Mouse (Mus musculus) ES-E14 (cell line): ENCODE measurements at regions not wholly inside any gene's neighbourhood (a gene's known extent, or its start where the extent isn't known, plus 50 kb on each side); places are given as distances from the start of the nearest gene placed in this dataset.

ENCODE experiments used
- DNase-seq: peaks from one replicate; pipeline ENCODE4 v3.0.0-alpha.2; 2013; ENCODE audit warnings: low read depth, low spot score
- H3K27ac ChIP-seq: 2 replicates; pipeline ENCODE4 v1.5.1; 2012; ENCODE audit warnings: low read depth, mild to moderate bottlenecking, low read length, moderate library complexity, mixed read lengths; ENCODE audit not compliant: poor library complexity, insufficient read depth, severe bottlenecking
- H3K36me3 ChIP-seq: 2 replicates; pipeline ENCODE4 v1.6.1; 2012; ENCODE audit warnings: mild to moderate bottlenecking, low read length, moderate library complexity, mixed read lengths; ENCODE audit not compliant: control insufficient read depth, poor library complexity, insufficient read depth, severe bottlenecking
- H3K4me1 ChIP-seq, 2 experiments: fragments of 150-350 bp in 1 of 2; sonication (generic) in 1 of 2; 2 replicates each; pipeline ENCODE4 v1.6.1; 2012; ENCODE audit warnings: low read length in 2 of 2, mild to moderate bottlenecking in 1 of 2, mixed read lengths in 1 of 2; ENCODE audit not compliant: control insufficient read depth in 2 of 2, insufficient read depth in 2 of 2, poor library complexity in 1 of 2
- H3K4me3 ChIP-seq, 2 experiments: fragments of 150-350 bp in 1 of 2; sonication (generic) in 1 of 2; 2 replicates each; pipeline ENCODE4 v1.5.1; 2012; ENCODE audit warnings: low read length in 2 of 2, low read depth in 1 of 2, mild to moderate bottlenecking in 1 of 2, mixed read lengths in 1 of 2; ENCODE audit not compliant: insufficient read depth in 1 of 2, poor library complexity in 1 of 2, severe bottlenecking in 1 of 2
- H3K9ac ChIP-seq: 2 replicates; pipeline ENCODE4 v1.6.1; 2012; ENCODE audit warnings: low read depth, mild to moderate bottlenecking, low read length, mixed read lengths; ENCODE audit not compliant: poor library complexity, insufficient read depth, severe bottlenecking
- H3K9me3 ChIP-seq: fragments of 150-350 bp; sonication (generic); 2 replicates; pipeline ENCODE4 v1.6.1; 2012; ENCODE audit warnings: low read depth, mild to moderate bottlenecking, low read length; ENCODE audit not compliant: control insufficient read depth, insufficient read depth
- CHD2 ChIP-seq: IDR thresholded peaks from 2 replicates; pipeline ENCODE4 v1.6.1; 2014; ENCODE audit warnings: mild to moderate bottlenecking, low read depth, low read length, inconsistent platforms
- HCFC1 ChIP-seq: IDR thresholded peaks from 2 replicates; pipeline ENCODE4 v1.6.1; 2012; ENCODE audit warnings: low read length, inconsistent platforms, borderline replicate concordance; ENCODE audit not compliant: insufficient read depth
- MAFK ChIP-seq: IDR thresholded peaks from 2 replicates; pipeline ENCODE4 v1.6.1; 2014; ENCODE audit warnings: mild to moderate bottlenecking, low read depth, low read length, inconsistent platforms; ENCODE audit not compliant: insufficient read depth
- ZC3H11A ChIP-seq: IDR thresholded peaks from 2 replicates; pipeline ENCODE4 v1.6.1; 2012; ENCODE audit warnings: low read depth, mild to moderate bottlenecking, inconsistent platforms, low read length, borderline replicate concordance
- ZNF384 ChIP-seq: IDR thresholded peaks from 2 replicates; pipeline ENCODE4 v1.6.1; 2012; ENCODE audit warnings: low read depth, low read length, inconsistent platforms
- in situ Hi-C, 2 experiments: fragments of 600-800 bp; cut with MboI; formaldehyde crosslinking; loops; one replicate each; pipeline ENCODE4 v1.15.1; 2025; ENCODE audit warnings: low sequenced_read_pairs in 2 of 2, inconsistent platforms in 1 of 2; ENCODE audit not compliant: unreplicated experiment in 2 of 2

DNA sequence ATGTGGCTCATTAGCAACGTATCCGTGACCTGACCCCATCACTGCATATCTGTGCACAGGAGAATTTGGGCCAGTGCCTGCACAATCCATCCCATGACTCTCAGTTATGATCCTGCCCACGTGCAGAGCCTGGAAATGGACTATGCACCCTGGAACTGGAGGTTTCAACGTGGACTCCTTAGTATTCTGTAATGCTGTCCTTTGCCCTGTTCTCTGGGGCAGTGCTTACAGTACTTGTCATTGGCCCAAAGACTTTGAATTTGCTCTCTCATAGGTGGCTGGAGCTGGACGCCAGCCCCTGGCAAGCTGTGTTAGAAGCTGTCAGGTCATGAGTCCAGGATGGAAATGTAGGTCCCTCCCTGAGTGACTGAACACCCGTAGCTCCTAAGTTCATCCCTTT is 269.9 kb upstream of the Mki67 start:
- no peak overlapping the region for H3K9ac ChIP-seq
- no peaks in the 10 kb centered on the region for H3K36me3 ChIP-seq
- in situ Hi-C loops, result no loop called here
- no peak overlapping the region for H3K27ac ChIP-seq
- no peak for TF ChIP-seq CHD2
- TF ChIP-seq ZC3H11A, result no peak
- no peak for TF ChIP-seq HCFC1
- no peak for TF ChIP-seq ZNF384
- TF ChIP-seq MAFK, result no peak
- H3K9me3 ChIP-seq, result no peaks in the 10 kb centered on the region
- no peak for DNase-seq
- no peak overlapping the region for H3K4me3 ChIP-seq
- H3K4me1 ChIP-seq, result no peaks in the 10 kb centered on the region

DNA sequence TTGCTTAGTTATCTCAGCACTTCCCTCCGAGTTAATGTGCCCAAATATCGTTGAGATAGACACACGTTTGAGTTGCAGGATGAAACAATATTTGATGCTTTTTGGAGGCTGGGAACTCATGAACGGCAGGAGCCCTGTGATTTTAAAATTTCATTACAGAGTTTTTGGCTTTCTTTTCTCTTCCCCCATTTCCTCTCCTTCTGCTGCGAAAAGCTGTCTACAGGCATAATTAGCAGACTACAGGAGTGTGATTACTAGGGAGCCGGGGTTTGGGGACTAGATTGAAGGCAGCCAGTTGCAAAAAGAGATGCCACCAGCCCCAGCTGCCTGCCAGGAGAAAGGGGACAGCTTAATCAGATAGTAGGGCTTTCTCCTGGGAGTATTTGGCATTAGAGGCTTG is 274.2 kb upstream of the Mki67 start:
- no peak for TF ChIP-seq ZNF384
- TF ChIP-seq ZC3H11A, result no peak
- TF ChIP-seq CHD2, result no peak
- TF ChIP-seq HCFC1, result no peak
- no peak for TF ChIP-seq MAFK
- no peak overlapping the region for H3K4me3 ChIP-seq
- H3K36me3 ChIP-seq, result no peaks in the 10 kb centered on the region
- H3K27ac ChIP-seq, result no peak overlapping the region
- no peak overlapping the region for H3K9ac ChIP-seq
- no peaks in the 10 kb centered on the region for H3K4me1 ChIP-seq
- H3K9me3 ChIP-seq, result no peaks in the 10 kb centered on the region
- in situ Hi-C loops, result no loop called here
- DNase-seq, result no peak

- Histone ChIP-seq H3K27ac (no peak overlapping the region), H3K9me3 (no peaks in the 10 kb centered on the region), H3K4me1 (no peaks in the 10 kb centered on the region), H3K36me3 (no peaks in the 10 kb centered on the region), H3K4me3 (no peak overlapping the region), H3K9ac (no peak overlapping the region)
- no peak for TF ChIP-seq MAFK
- no peak for TF ChIP-seq HCFC1
- TF ChIP-seq ZC3H11A, result no peak
- TF ChIP-seq ZNF384, result no peak
- TF ChIP-seq CHD2, result no peak
- in situ Hi-C loops, result no loop called here
- no peak for DNase-seq
These were observed 280.7 kb upstream of the Mki67 start for GRCm38 (mm10) chr7:135996896-135997295.

DNA sequence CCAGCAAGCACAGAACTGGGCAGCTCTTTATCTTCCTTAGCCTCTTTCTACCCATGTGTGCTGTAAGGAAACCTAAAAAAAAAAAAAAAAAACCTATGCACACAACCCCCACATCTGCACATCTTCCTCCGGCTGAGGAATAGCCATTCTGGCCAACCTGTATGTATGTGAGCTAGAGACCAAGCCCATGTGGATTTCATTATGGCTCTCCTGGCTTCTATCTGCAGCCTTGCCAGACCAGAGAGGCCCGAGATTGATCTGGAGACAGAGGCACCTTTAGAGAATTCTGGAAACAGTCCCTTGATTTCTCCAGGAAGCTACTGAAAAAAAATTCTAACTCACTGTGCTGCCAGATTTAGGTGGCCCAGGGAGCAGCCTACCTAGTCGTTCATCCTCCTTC is 281.5 kb upstream of the Mki67 start:
- DNase-seq, result no peak
- TF ChIP-seq CHD2, result no peak
- TF ChIP-seq ZC3H11A, result no peak
- TF ChIP-seq ZNF384, result no peak
- no peak for TF ChIP-seq HCFC1
- no peak for TF ChIP-seq MAFK
- no peak overlapping the region for H3K9ac ChIP-seq
- H3K4me1 ChIP-seq, result no peaks in the 10 kb centered on the region
- no peaks in the 10 kb centered on the region for H3K36me3 ChIP-seq
- no peak overlapping the region for H3K27ac ChIP-seq
- H3K9me3 ChIP-seq, result no peaks in the 10 kb centered on the region
- H3K4me3 ChIP-seq, result no peak overlapping the region
- in situ Hi-C loops, result no loop called here

DNA sequence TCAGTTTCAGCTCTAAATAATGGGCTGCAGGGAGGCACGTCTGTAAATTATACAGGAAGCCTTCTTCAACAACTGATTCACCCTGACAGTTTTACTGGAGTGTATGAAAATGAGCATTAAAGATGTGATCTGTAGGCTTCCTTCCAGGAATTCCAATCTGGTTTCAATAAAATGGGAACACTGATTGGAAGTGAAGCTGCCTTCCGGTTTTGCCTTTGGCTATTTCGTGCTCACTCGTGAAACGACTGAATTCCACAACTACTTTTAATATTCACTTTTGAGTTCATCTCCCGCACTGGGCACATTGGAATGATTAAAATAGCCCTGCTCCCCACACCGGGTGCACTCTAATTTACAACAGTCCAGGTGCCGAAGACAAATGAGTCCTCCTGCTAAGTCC is 286.2 kb upstream of the Mki67 start:
- in situ Hi-C loops, result no loop called here
- no peak for DNase-seq
- Histone ChIP-seq H3K9ac (no peak overlapping the region), H3K4me3 (no peak overlapping the region), H3K9me3 (no peaks in the 10 kb centered on the region), H3K4me1 (no peaks in the 10 kb centered on the region), H3K36me3 (no peaks in the 10 kb centered on the region), H3K27ac (no peak overlapping the region)
- TF ChIP-seq ZNF384, result no peak
- no peak for TF ChIP-seq MAFK
- no peak for TF ChIP-seq ZC3H11A
- TF ChIP-seq HCFC1, result no peak
- no peak for TF ChIP-seq CHD2
